Mouse (Mus musculus) kidney, embryonic 14.5 days (tissue): ENCODE measurements around the gene 2810408A11Rik. TPM values are rescaled to one million over a fixed set of nuclear protein-coding genes. Genes with fewer than 3 reads are reported as not detected.

Experiments
- ATAC-seq: fragments of 200-750 bp; cut with Nextera tagmentation; 2 replicates; pipeline ENCODE4 v1.8.0; 2017; ENCODE audit warnings: moderate number of reproducible peaks, mild to moderate bottlenecking, moderate TSS enrichment, moderate library complexity; ENCODE audit not compliant: low FRiP score, low TSS enrichment
- H3K27ac ChIP-seq: fragments of 300-500 bp; sonication (generic); 2 replicates; pipeline ENCODE4 v1.5.1; 2014; ENCODE audit warnings: low read depth, mild to moderate bottlenecking, low read length, moderate library complexity, mixed read lengths
- H3K27me3 ChIP-seq: fragments of 300-500 bp; sonication (generic); 2 replicates; pipeline ENCODE4 v1.6.1; 2014; ENCODE audit warnings: mild to moderate bottlenecking, low read length; ENCODE audit not compliant: control insufficient read depth, insufficient read depth
- H3K36me3 ChIP-seq: fragments of 300-500 bp; sonication (generic); 2 replicates; pipeline ENCODE4 v1.6.1; 2014; ENCODE audit warnings: low read length, mixed read lengths; ENCODE audit not compliant: control insufficient read depth, insufficient read depth
- H3K4me1 ChIP-seq: fragments of 300-500 bp; sonication (generic); 2 replicates; pipeline ENCODE4 v1.6.1; 2014; ENCODE audit warnings: low read length, mixed read lengths; ENCODE audit not compliant: control insufficient read depth, insufficient read depth
- H3K4me2 ChIP-seq: fragments of 300-500 bp; sonication (generic); replicated peaks from 2 replicates; pipeline ENCODE4 v1.6.1; 2014; ENCODE audit warnings: low read depth, mild to moderate bottlenecking, low read length
- H3K4me3 ChIP-seq: fragments of 300-500 bp; sonication (generic); 2 replicates; pipeline ENCODE4 v1.5.1; 2014; ENCODE audit warnings: mild to moderate bottlenecking, low read length
- H3K9ac ChIP-seq: fragments of 300-500 bp; sonication (generic); 2 replicates; pipeline ENCODE4 v1.6.1; 2014; ENCODE audit warnings: low read depth, mild to moderate bottlenecking, low read length, moderate library complexity
- H3K9me3 ChIP-seq: fragments of 300-500 bp; sonication (generic); 2 replicates; pipeline ENCODE4 v1.6.1; 2016; ENCODE audit warnings: low read length; ENCODE audit not compliant: control insufficient read depth
- WGBS: fragments of 180-500 bp; shearing (Covaris S2); extraction: QIAGEN DNeasy Blood & Tissue Kit; methylation state at CpG from one replicate; pipeline ENCODE4 v1.1.7; 2014; 5-methylcytosine and 5-hydroxymethylcytosine counted together
- polyA plus RNA-seq: library from polyadenylated mRNA; unstranded; fragments of >200 nt; fragmentation: Nextera tagmentation; extraction: Ambion mirVana; gene quantifications from 2 replicates; pipeline ENCODE4 v1.2.1, GENCODE M21; 2014

The 2810408A11Rik gene
- polyA plus RNA-seq, 1 experiment from 2014 or later, result 15.1 TPM

GRCm38 (mm10) chr11:69881787-69882670 is 18.8 kb downstream of the 2810408A11Rik start:
- WGBS, result 59% methylated on average over 21 of the region's 21 CpGs
- H3K4me2 ChIP-seq, result peak overlapping the region; percentile 81
- no peak for ATAC-seq
- peak overlapping the region; percentile 40 for H3K4me3 ChIP-seq
- no peaks in the 10 kb centered on the region for H3K27me3 ChIP-seq
- no peaks in the 10 kb centered on the region for H3K9me3 ChIP-seq
- no peaks in the 10 kb centered on the region for H3K36me3 ChIP-seq
- H3K4me1 ChIP-seq, result peaks cover 29% of the 10 kb centered on the region
- peak overlapping the region; percentile 64 for H3K9ac ChIP-seq
- peak overlapping the region; percentile 96 for H3K27ac ChIP-seq

- peak within 1 kb of the TSS; percentile 64 for H3K9ac ChIP-seq
- under 1% methylated on average over 46 of the region's 46 CpGs for WGBS
- H3K27ac ChIP-seq, result peak within 1 kb of the TSS; percentile 96
- H3K4me1 ChIP-seq, result peaks cover 29% of the 10 kb centered on the region
- no peaks in the 10 kb centered on the region for H3K27me3 ChIP-seq
- peak within 1 kb of the TSS; percentile 40 for H3K4me3 ChIP-seq
- peak within 1 kb of the TSS; percentile 81 for H3K4me2 ChIP-seq
- ATAC-seq, result peak; percentile 92
- H3K9me3 ChIP-seq, result no peaks in the 10 kb centered on the region
- H3K36me3 ChIP-seq, result no peaks in the 10 kb centered on the region
Measured at GRCm38 (mm10) chr11:69880853-69881603, 19.8 kb downstream of the 2810408A11Rik start, which contains the start of gene Kctd11. Kctd11 (minus strand) TSS chr11:69881406.

- peak overlapping the region; percentile 81 for H3K4me2 ChIP-seq
- peaks cover 29% of the 10 kb centered on the region for H3K4me1 ChIP-seq
- H3K9ac ChIP-seq, result peak overlapping the region; percentile 28
- peak overlapping the region; percentile 96 for H3K27ac ChIP-seq
- no peaks in the 10 kb centered on the region for H3K36me3 ChIP-seq
- no peaks in the 10 kb centered on the region for H3K27me3 ChIP-seq
- peak overlapping the region; percentile 40 for H3K4me3 ChIP-seq
- no peaks in the 10 kb centered on the region for H3K9me3 ChIP-seq
- no peak; the same call in 1 of the 2 replicates for ATAC-seq
- 0% methylated on average over 18 of the region's 18 CpGs for WGBS
Measured at GRCm38 (mm10) chr11:69880506-69880852, 20.3 kb downstream of the 2810408A11Rik start.

GRCm38 (mm10) chr11:69879711-69880110 is 21.1 kb downstream of the 2810408A11Rik start:
- H3K27ac ChIP-seq, result no peak overlapping the region
- 48% methylated on average over 15 of the region's 15 CpGs for WGBS
- H3K9me3 ChIP-seq, result no peaks in the 10 kb centered on the region
- H3K9ac ChIP-seq, result peak overlapping the region; percentile 28
- no peaks in the 10 kb centered on the region for H3K27me3 ChIP-seq
- no peak for ATAC-seq
- H3K4me2 ChIP-seq, result peak overlapping the region; percentile 81
- peak overlapping the region; percentile 40 for H3K4me3 ChIP-seq
- peaks cover 29% of the 10 kb centered on the region for H3K4me1 ChIP-seq
- no peaks in the 10 kb centered on the region for H3K36me3 ChIP-seq

- Histone ChIP-seq H3K36me3 (no peaks in the 10 kb centered on the region), H3K9me3 (no peaks in the 10 kb centered on the region), H3K27ac (no peak overlapping the region), H3K4me3 (no peak overlapping the region; the same call in 1 of the 2 replicates), H3K9ac (no peak overlapping the region), H3K4me1 (peaks cover 29% of the 10 kb centered on the region), H3K27me3 (no peaks in the 10 kb centered on the region), H3K4me2 (peak overlapping the region; percentile 81)
- ATAC-seq, result no peak
- WGBS, result 79% methylated on average over 6 of the region's 6 CpGs
Measured at GRCm38 (mm10) chr11:69878952-69879351, 21.8 kb downstream of the 2810408A11Rik start.

GRCm38 (mm10) chr11:69878399-69878798 is 22.4 kb downstream of the 2810408A11Rik start:
- H3K9ac ChIP-seq, result no peak overlapping the region
- no peak overlapping the region for H3K4me3 ChIP-seq
- no peak overlapping the region for H3K4me2 ChIP-seq
- no peaks in the 10 kb centered on the region for H3K9me3 ChIP-seq
- no peaks in the 10 kb centered on the region for H3K27me3 ChIP-seq
- H3K36me3 ChIP-seq, result no peaks in the 10 kb centered on the region
- WGBS, result 85% methylated on average over 3 of the region's 3 CpGs
- H3K4me1 ChIP-seq, result peaks cover 29% of the 10 kb centered on the region
- no peak for ATAC-seq
- H3K27ac ChIP-seq, result no peak overlapping the region

GRCm38 (mm10) chr11:69877878-69878277 is 22.9 kb downstream of the 2810408A11Rik start, which contains the start of gene Tmem95:
Tmem95 (minus strand) TSS chr11:69878018.
- Histone ChIP-seq H3K27ac (no peak within 1 kb of the TSS), H3K4me2 (peak within 1 kb of the TSS; percentile 20; the same call in 1 of the 2 replicates), H3K9ac (0 out of 2 replicates have a peak within 1 kb of the TSS, but pooled peaks have one; percentile 14), H3K4me1 (peaks cover 29% of the 10 kb centered on the region), H3K9me3 (no peaks in the 10 kb centered on the region), H3K36me3 (no peaks in the 10 kb centered on the region), H3K27me3 (no peaks in the 10 kb centered on the region), H3K4me3 (no peak within 1 kb of the TSS; the same call in 1 of the 2 replicates)
- ATAC-seq, result no peak
- WGBS, result 89% methylated on average over 11 of the region's 11 CpGs

- 0 out of 2 replicates have a peak, but pooled peaks have one; percentile 22 for ATAC-seq
- Histone ChIP-seq H3K4me1 (peaks cover 24% of the 10 kb centered on the region), H3K27ac (no peak overlapping the region), H3K4me3 (no peak overlapping the region; the same call in 1 of the 2 replicates), H3K9me3 (no peaks in the 10 kb centered on the region), H3K36me3 (no peaks in the 10 kb centered on the region), H3K4me2 (peak overlapping the region; percentile 20; the same call in 1 of the 2 replicates), H3K27me3 (no peaks in the 10 kb centered on the region), H3K9ac (0 out of 2 replicates have a peak overlapping the region, but pooled peaks have one; percentile 14)
- WGBS, result 5% methylated on average over 12 of the region's 12 CpGs
Measured at GRCm38 (mm10) chr11:69876867-69877266, 23.9 kb downstream of the 2810408A11Rik start.
